Mouse (Mus musculus): ENCODE results near the gene Hk1. TPM values are rescaled to one million over a fixed set of nuclear protein-coding genes. Genes with fewer than 3 reads are reported as not detected.

Hk1 gene
- polyA plus RNA-seq, 1 experiment = 10.0 TPM

GRCm38 (mm10) chr10:62319154-62319553 lies 60.6 kb downstream of the Hk1 start:
- H3K4me1 ChIP-seq (ENCODE audit: control insufficient read depth, insufficient read depth, insufficient read length, low read length) = peaks cover 8% of the 10 kb centered on the region; the same call in 1 of the 2 replicates
- H3K27me3 ChIP-seq (ENCODE audit: control insufficient read depth, insufficient read depth, low read length) = no peaks in the 10 kb centered on the region
- 66% methylated on average over 7 of the region's 7 CpGs for WGBS
- no peak overlapping the region for H3K4me3 ChIP-seq (ENCODE audit: low read depth, low read length)
- TF ChIP-seq CTCF (IDR thresholded peaks at IDR 0.05; ENCODE audit: extremely low read depth, insufficient read length, insufficient replicate concordance, low read depth, low read length) (no peak), POLR2A (IDR thresholded peaks at IDR 0.05; ENCODE audit: low read depth, low read length) (no peak)
- H3K27ac ChIP-seq (ENCODE audit: insufficient read depth, low read depth, low read length) = no peak overlapping the region
- H3K36me3 ChIP-seq (ENCODE audit: control insufficient read depth, insufficient read depth, low read length) = no peaks in the 10 kb centered on the region

DNA sequence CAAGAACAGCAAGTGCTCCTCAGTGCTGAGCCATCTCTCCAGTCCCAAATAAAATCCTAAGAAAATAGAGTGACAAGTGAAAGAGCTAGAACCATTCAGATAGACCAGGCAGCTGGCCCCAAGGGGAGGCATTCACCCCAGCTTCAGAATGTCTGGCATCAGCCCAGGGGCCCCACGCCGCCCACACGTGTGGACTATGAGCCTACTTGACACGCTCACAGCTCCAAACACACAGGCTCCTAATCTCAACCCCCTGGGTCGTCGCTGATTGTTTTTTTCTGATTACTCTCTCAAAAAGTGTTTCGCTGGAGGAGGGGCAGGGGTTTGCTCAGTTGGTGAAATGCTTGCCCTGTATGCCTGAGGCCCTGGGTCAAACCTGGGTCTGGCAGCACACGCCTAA lies 63.2 kb downstream of the Hk1 start:
- no peak overlapping the region for H3K4me3 ChIP-seq (ENCODE audit: low read depth, low read length)
- 37% methylated on average over 8 of the region's 8 CpGs for WGBS
- TF ChIP-seq CTCF (IDR thresholded peaks at IDR 0.05; ENCODE audit: extremely low read depth, insufficient read length, insufficient replicate concordance, low read depth, low read length) (no peak), POLR2A (IDR thresholded peaks at IDR 0.05; ENCODE audit: low read depth, low read length) (no peak)
- H3K36me3 ChIP-seq (ENCODE audit: control insufficient read depth, insufficient read depth, low read length) = no peaks in the 10 kb centered on the region
- H3K27me3 ChIP-seq (ENCODE audit: control insufficient read depth, insufficient read depth, low read length) = no peaks in the 10 kb centered on the region
- H3K27ac ChIP-seq (ENCODE audit: insufficient read depth, low read depth, low read length) = no peak overlapping the region
- H3K4me1 ChIP-seq (ENCODE audit: control insufficient read depth, insufficient read depth, insufficient read length, low read length) = peaks cover 17% of the 10 kb centered on the region

DNA sequence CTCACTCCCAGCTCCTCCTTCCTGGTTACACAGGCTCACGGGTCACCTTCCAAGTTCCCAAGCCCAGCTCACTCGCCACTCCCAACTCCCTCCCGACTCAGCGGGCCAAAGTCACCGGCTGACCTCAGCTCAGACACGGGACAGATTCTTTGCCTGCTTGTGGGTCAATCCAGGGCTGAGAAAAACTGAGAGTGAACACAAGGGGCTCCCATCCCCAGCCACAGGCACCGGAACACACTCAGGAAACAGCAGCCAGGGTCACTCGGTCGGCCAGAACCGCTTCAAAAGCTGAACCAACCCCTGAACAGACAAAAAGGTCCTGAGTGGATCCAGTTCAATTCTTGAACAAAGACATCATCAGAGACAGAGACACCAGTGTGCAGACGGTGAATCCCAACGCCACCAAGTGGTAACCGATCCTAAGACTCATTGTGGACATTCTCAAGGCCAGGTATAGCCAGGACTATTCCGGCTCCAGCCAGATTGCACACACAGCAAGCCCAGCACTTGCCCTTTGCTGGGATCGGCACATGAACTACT lies 65.8 kb downstream of the Hk1 start:
- H3K4me3 ChIP-seq (ENCODE audit: low read depth, low read length) = no peak overlapping the region
- TF ChIP-seq POLR2A (IDR thresholded peaks at IDR 0.05; ENCODE audit: low read depth, low read length) (no peak), CTCF (IDR thresholded peaks at IDR 0.05; ENCODE audit: extremely low read depth, insufficient read length, insufficient replicate concordance, low read depth, low read length) (no peak)
- WGBS = 57% methylated on average over 15 of the region's 15 CpGs
- no peak overlapping the region for H3K27ac ChIP-seq (ENCODE audit: insufficient read depth, low read depth, low read length)
- peaks cover 12% of the 10 kb centered on the region for H3K4me1 ChIP-seq (ENCODE audit: control insufficient read depth, insufficient read depth, insufficient read length, low read length)
- H3K27me3 ChIP-seq (ENCODE audit: control insufficient read depth, insufficient read depth, low read length) = no peaks in the 10 kb centered on the region
- H3K36me3 ChIP-seq (ENCODE audit: control insufficient read depth, insufficient read depth, low read length) = no peaks in the 10 kb centered on the region

DNA sequence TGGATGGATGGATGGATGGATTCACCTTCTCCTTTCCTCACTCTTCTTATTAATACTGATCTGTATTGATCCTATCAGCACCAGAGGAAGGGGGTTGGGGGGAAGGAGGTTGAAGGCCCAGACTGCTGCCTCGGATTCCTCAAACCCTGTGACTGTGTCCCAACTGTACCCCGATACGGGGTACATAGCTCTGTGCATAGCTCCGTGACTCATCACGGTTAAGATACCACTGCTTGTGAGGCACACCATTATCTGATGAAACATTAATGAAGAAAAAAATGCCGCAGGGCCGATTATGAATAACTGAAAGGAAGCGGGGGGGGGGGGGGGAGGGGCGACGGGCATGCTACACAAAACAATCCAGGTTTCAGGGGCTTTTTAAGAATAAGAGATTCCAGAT lies 66.6 kb downstream of the Hk1 start:
- TF ChIP-seq POLR2A (IDR thresholded peaks at IDR 0.05; ENCODE audit: low read depth, low read length) (no peak), CTCF (IDR thresholded peaks at IDR 0.05; ENCODE audit: extremely low read depth, insufficient read length, insufficient replicate concordance, low read depth, low read length) (no peak)
- 62% methylated on average over 10 of the region's 10 CpGs for WGBS

DNA sequence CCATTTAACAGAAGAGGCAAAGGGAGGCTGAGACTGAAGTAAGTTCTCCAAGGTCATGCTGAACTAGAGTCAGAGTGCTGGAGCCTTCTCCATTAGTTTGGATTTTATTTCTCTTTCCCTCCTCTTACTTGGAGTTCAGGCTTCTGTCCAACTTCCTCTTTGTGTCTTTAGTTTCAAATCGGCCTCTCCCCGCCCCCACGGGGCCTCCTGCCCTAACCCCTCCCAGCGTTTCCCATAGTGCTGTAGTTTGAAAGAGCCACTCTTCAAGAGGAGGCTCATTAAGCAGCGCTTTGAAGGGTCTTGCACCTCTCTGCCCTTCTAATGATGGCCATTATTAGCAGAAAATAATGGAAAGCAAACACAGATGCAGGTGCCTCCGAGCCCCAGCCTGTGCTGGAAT lies 68.2 kb downstream of the Hk1 start:
- H3K36me3 ChIP-seq (ENCODE audit: control insufficient read depth, insufficient read depth, low read length) = no peaks in the 10 kb centered on the region
- TF ChIP-seq CTCF (IDR thresholded peaks at IDR 0.05; ENCODE audit: extremely low read depth, insufficient read length, insufficient replicate concordance, low read depth, low read length) (no peak), POLR2A (IDR thresholded peaks at IDR 0.05; ENCODE audit: low read depth, low read length) (no peak)
- peaks cover 12% of the 10 kb centered on the region for H3K4me1 ChIP-seq (ENCODE audit: control insufficient read depth, insufficient read depth, insufficient read length, low read length)
- H3K27me3 ChIP-seq (ENCODE audit: control insufficient read depth, insufficient read depth, low read length) = no peaks in the 10 kb centered on the region
- peak overlapping the region; percentile 25; the same call in 1 of the 2 replicates for H3K4me3 ChIP-seq (ENCODE audit: low read depth, low read length)
- 3% methylated on average over 6 of the region's 6 CpGs for WGBS
- no peak overlapping the region for H3K27ac ChIP-seq (ENCODE audit: insufficient read depth, low read depth, low read length)

More for the DNA sequence above, 66.6 kb downstream of the Hk1 start:
- no peaks in the 10 kb centered on the region for H3K27me3 ChIP-seq (ENCODE audit: control insufficient read depth, insufficient read depth, low read length)
- H3K4me1 ChIP-seq (ENCODE audit: control insufficient read depth, insufficient read depth, insufficient read length, low read length) = peaks cover 12% of the 10 kb centered on the region
- no peaks in the 10 kb centered on the region for H3K36me3 ChIP-seq (ENCODE audit: control insufficient read depth, insufficient read depth, low read length)
- H3K27ac ChIP-seq (ENCODE audit: insufficient read depth, low read depth, low read length) = no peak overlapping the region
- no peak overlapping the region for H3K4me3 ChIP-seq (ENCODE audit: low read depth, low read length)

- H3K4me1 ChIP-seq (ENCODE audit: control insufficient read depth, insufficient read depth, insufficient read length, low read length) = peaks cover 12% of the 10 kb centered on the region
- H3K4me3 ChIP-seq (ENCODE audit: low read depth, low read length) = no peak overlapping the region
- H3K27me3 ChIP-seq (ENCODE audit: control insufficient read depth, insufficient read depth, low read length) = no peaks in the 10 kb centered on the region
- 81% methylated on average over 10 of the region's 10 CpGs for WGBS
- no peak overlapping the region for H3K27ac ChIP-seq (ENCODE audit: insufficient read depth, low read depth, low read length)
- TF ChIP-seq CTCF (IDR thresholded peaks at IDR 0.05; ENCODE audit: extremely low read depth, insufficient read length, insufficient replicate concordance, low read depth, low read length) (no peak), POLR2A (IDR thresholded peaks at IDR 0.05; ENCODE audit: low read depth, low read length) (no peak)
- no peaks in the 10 kb centered on the region for H3K36me3 ChIP-seq (ENCODE audit: control insufficient read depth, insufficient read depth, low read length)
Observed at GRCm38 (mm10) chr10:62310259-62311039, 69.3 kb downstream of the Hk1 start.

GRCm38 (mm10) chr10:62309593-62309992 lies 70.1 kb downstream of the Hk1 start:
- no peak for TF ChIP-seq POLR2A (IDR thresholded peaks at IDR 0.05; ENCODE audit: low read depth, low read length)

More at GRCm38 (mm10) chr10:62309593-62309992, 70.1 kb downstream of the Hk1 start:
- Histone ChIP-seq H3K36me3 (ENCODE audit: control insufficient read depth, insufficient read depth, low read length) (no peaks in the 10 kb centered on the region), H3K4me1 (ENCODE audit: control insufficient read depth, insufficient read depth, insufficient read length, low read length) (peaks cover 12% of the 10 kb centered on the region), H3K27me3 (ENCODE audit: control insufficient read depth, insufficient read depth, low read length) (no peaks in the 10 kb centered on the region), H3K4me3 (ENCODE audit: low read depth, low read length) (no peak overlapping the region), H3K27ac (ENCODE audit: insufficient read depth, low read depth, low read length) (no peak overlapping the region)
- WGBS = 90% methylated on average over 5 of the region's 5 CpGs

All from small intestine, adult 2 months (tissue).